Comparison of ENCODE assay signal across 8 mouse cellular contexts in genomic region chr2:131353564-131353915, GRCm38 (mm10). TPM values are rescaled to one million over a fixed set of nuclear protein-coding genes. Genes with fewer than 3 reads are reported as not detected.
DNase-seq lines count a peak whose midpoint lies in the region; ATAC-seq and TF ChIP-seq lines count a peak whose summit lies in the region.

No protein-coding gene starts in this region.

- peak; percentile 72 for ATAC-seq in granulocyte monocyte progenitor cell, adult 5-6 weeks (replicated peaks; ENCODE audit: poor library complexity, severe bottlenecking)

- no peaks in the 10 kb centered on the region for H3K27me3 ChIP-seq in midbrain, embryonic 10.5 days (ENCODE audit: low read depth, poor library complexity, severe bottlenecking)

- no peak for TF ChIP-seq CTCF in gastrocnemius, adult 2 months (IDR thresholded peaks at IDR 0.05)

- peak overlapping the region; percentile 85 for H3K4me3 ChIP-seq in gastrocnemius, adult 2 months
- H3K4me3 ChIP-seq in midbrain, embryonic 10.5 days = peak overlapping the region; percentile 75

- H3K27ac ChIP-seq in gastrocnemius, adult 2 months = no peak overlapping the region
- peak overlapping the region; percentile 94; the same call in 1 of the 2 replicates for H3K27ac ChIP-seq in midbrain, embryonic 10.5 days (replicated peaks)

- DNase-seq in gastrocnemius, adult 2 months = no peak
- DNase-seq in gastrocnemius, adult 8-10 months (ENCODE audit: low spot score in 2 of 2) = no peak
- peak; percentile 48 to 59 for DNase-seq in B cell, adult 2 months
- no peak for DNase-seq in midbrain, embryonic 10.5 days (ENCODE audit: low spot score)
- no peak for DNase-seq in gastrocnemius, postnatal 25 days
- no peak for DNase-seq in c-Kit-positive CD71-positive TER-119-positive erythroid progenitor cells, embryonic 14.5 days (ENCODE audit: low spot score)
- DNase-seq in adrenal gland, postnatal 14 days = no peak

- no peaks in the 10 kb centered on the region for H3K9me3 ChIP-seq in midbrain, embryonic 10.5 days (replicated peaks)

- H3K36me3 ChIP-seq in midbrain, embryonic 10.5 days = no peaks in the 10 kb centered on the region

- H3K4me1 ChIP-seq in midbrain, embryonic 10.5 days = peaks cover 19% of the 10 kb centered on the region

- intact Hi-C loops in gastrocnemius, adult 2 months (cut with DNase I) = loop anchor here (2.0 to 5.0 kb wide), 3 partner anchors 44 to 91 kb away; partner anchors contain the start of gene Pank2

- 10% methylated on average over 3 of the region's 3 CpGs for WGBS in midbrain, embryonic 10.5 days

RNA-seq across cellular contexts. Expression of gene Rnf24, which starts 0.8 kb away (rescaled TPM):
- total RNA-seq in gastrocnemius, adult 2 months (2021) = 1 to 10 TPM; 1.5 to 1.7 TPM
- 1 to 10 TPM; 1.4 to 2.3 (median 1.4) TPM for total RNA-seq in gastrocnemius, adult 8-10 months (2022)
- 2.8 and 8.2 TPM in 2 replicates for total RNA-seq in granulocyte monocyte progenitor cell, adult 5-6 weeks (2014; fragmentation: Nextera tagmentation)
- 1.6 and 1.9 TPM in 2 replicates for total RNA-seq in granulocyte monocyte progenitor cell, adult 5-6 weeks (2017)
- polyA plus RNA-seq in midbrain, embryonic 10.5 days (2016; fragmentation: Nextera tagmentation; extraction: Ambion mirVana) = 7.5 and 10.5 TPM in 2 replicates
- 1 to 10 TPM in 1 of 2 experiments, under 1 TPM in 1; 0.82 to 1.6 TPM for total RNA-seq in gastrocnemius, postnatal 25 days (2021)
- total RNA-seq in adrenal gland, postnatal 14 days (2021) = 6.6 and 10.2 TPM in 2 replicates

Comparison
In these comparisons a context has a peak if more than half of its experiments do, and no peak if none do; other contexts are left out.
1. DNase-seq: peak in B cell, adult 2 months (2 of 2); none in gastrocnemius, adult 2 months (single experiment), gastrocnemius, adult 8-10 months (0 of 2), midbrain, embryonic 10.5 days (single experiment), gastrocnemius, postnatal 25 days (single experiment), c-Kit-positive CD71-positive TER-119-positive erythroid progenitor cells, embryonic 14.5 days (single experiment) and adrenal gland, postnatal 14 days (single experiment).